Mouse (Mus musculus) adrenal gland, postnatal 10 days (tissue): ENCODE data around the gene Nfib. TPM values are rescaled to one million over a fixed set of nuclear protein-coding genes. Genes with fewer than 3 reads are reported as not detected.
A peak's percentile ranks its signal among the peaks of the same experiment; 100 is the strongest.

ENCODE experiments used
- DNase-seq: peaks from one replicate; pipeline ENCODE4 v3.0.0; 2021; ENCODE audit warnings: mixed read lengths
- total RNA-seq, 2 experiments: library from RNA; stranded (reverse); gene quantifications; 2 replicates each; pipeline ENCODE4 v1.2.3; 2021

Gene Nfib
- total RNA-seq, 2 experiments from 2014 or later, result 101 to 139 TPM

DNA sequence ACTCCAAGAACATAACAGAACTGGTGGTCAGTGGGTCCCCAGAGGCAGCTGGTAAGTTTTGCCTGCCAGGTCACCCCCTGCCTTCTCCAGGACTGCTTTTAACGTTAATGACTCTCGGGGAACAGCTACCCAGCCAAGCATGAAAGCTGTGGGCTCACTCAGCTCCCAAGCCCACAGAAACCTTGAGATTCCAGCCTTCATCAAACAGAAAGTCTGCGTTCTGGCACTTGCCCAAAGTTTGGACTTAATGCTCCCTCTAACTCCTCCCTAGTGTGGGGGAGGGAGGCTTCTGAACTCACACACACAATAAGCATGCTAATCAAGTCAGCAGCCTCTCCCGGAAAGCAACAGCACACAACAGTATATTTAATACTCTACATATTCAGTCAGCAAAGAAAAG, 360.8 kb downstream of the Nfib start:
- DNase-seq, result peak; percentile 84

- no peak for DNase-seq
Observed at GRCm38 (mm10) chr4:82344224-82344623, 361.3 kb downstream of the Nfib start.

DNA sequence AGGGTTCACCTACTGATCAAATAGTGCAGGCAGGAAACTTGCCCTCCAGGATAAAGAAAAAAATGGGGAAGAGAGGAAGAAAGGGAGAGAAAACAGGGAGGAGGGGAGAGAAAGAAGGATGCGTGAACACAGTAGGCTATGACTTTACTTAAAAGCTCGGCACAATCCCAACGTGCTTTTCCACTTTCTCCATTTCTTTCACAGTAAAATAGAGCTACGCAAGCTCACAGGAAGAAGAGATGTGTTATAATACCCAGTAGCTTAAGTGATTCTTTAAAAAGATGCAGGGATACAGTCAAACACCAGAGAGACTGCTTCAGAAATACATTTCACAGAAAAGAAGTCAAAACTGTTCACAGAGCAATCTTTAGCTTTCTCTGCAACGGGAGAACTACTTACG, 366.6 kb downstream of the Nfib start:
- no peak for DNase-seq

- peak; percentile 65 for DNase-seq
Observed at GRCm38 (mm10) chr4:82338481-82338880, 367.1 kb downstream of the Nfib start.

GRCm38 (mm10) chr4:82336951-82337381, 368.6 kb downstream of the Nfib start:
- no peak for DNase-seq

- peak; percentile 64 for DNase-seq
Observed at GRCm38 (mm10) chr4:82335266-82335865, 370.2 kb downstream of the Nfib start.

DNA sequence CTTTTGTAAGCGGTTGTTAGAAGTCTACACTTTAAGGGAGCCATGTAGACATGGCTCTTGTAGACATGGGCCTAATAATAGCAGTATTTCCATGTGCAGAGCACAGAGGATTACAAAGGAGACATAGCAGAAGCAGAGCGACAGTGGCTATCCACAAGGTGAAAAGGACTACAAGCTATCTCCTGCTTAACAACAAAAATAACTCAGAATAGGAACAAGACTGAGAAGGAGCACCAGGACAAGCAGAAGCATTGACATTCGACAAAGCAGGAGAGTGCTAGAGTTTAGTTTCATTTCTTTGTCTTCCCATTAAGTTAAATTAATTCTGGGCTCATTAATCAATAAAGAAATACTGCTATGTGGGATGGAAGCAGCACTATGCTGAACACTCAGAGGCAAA, 372.1 kb downstream of the Nfib start:
- no peak for DNase-seq

DNA sequence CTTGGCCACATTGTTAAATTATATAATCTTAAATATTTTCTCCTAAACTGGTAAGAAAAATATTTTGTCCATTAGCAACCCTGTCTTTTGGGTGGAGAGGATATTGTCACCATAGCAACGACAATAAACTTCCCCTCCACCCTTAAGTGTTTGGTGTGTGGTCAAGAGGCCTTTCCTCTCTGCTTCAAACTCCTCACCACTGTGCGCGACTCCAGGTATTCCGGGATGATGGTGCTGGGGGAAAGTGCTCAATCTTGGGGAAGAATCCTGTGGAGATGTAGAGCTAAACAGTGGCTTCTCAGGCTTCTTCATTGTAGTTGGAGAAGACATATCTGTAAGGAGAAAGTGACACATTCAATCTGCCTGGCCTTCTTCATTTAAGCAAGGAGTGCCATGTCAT, 375.5 kb downstream of the Nfib start:
- DNase-seq, result no peak

- no peak for DNase-seq
Observed at GRCm38 (mm10) chr4:82326140-82326529, 379.4 kb downstream of the Nfib start.

GRCm38 (mm10) chr4:82325409-82326139, 380.0 kb downstream of the Nfib start:
- no peak for DNase-seq

DNA sequence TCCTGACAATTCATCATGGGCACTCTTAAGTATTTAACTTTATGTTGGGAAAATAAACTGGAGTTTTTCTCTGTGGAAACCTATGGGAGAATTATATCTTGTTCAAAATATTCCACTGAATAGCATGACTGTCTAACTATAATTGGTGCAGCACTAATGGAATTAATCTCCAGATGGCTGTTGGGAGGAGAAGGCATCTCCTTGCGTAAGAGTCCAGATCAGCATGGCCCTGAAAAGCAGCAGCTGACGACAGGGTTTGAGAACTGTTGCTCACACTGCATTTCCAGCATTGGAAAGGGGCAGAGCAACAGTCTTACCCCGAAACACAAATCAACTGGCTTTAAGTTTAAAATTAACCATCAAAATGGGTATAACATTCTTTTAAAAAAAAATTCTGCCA, 380.6 kb downstream of the Nfib start:
- peak; percentile 36 for DNase-seq

- DNase-seq, result no peak
Observed at GRCm38 (mm10) chr4:82321008-82321407, 384.5 kb downstream of the Nfib start.

GRCm38 (mm10) chr4:82319388-82319787, 386.2 kb downstream of the Nfib start:
- no peak for DNase-seq

DNA sequence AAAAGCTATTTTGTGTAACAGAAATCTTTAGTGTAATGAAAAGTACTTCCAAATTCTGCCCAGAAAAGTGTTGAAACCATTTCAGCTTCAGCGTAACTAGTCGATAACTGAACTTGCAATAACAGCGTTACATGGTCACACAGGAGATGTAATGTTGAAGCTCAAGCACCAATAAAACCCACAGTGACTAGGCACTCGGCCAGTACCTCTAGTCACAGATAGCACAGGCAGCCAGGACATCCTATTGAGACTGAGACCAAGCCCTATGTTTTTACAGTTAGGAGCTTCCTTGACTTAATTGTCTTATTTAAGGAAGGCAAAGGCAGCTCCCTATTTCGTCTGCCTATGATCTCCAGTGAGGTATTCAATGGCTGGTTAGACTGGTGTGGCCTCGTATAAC, 389.4 kb downstream of the Nfib start:
- DNase-seq, result peak; percentile 30

DNA sequence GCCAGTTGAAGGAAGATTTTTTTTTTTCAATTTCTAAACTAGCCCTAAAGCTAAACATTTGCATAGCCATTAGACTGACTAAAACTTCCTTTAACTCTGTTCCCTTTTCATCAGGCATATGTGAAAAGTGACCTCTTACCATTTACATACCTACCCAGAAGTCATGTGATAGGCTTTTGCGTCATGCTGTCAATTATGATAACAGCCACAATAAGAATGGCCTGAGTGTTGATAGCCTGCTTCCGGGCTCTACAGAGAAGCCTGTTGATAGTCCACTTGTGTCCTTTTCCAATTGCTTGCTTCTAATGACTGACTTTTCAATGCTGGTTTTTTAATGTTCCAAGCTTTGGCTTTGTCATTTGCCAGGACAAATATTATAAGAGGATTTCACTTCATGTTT, 389.8 kb downstream of the Nfib start:
- DNase-seq, result no peak

DNA sequence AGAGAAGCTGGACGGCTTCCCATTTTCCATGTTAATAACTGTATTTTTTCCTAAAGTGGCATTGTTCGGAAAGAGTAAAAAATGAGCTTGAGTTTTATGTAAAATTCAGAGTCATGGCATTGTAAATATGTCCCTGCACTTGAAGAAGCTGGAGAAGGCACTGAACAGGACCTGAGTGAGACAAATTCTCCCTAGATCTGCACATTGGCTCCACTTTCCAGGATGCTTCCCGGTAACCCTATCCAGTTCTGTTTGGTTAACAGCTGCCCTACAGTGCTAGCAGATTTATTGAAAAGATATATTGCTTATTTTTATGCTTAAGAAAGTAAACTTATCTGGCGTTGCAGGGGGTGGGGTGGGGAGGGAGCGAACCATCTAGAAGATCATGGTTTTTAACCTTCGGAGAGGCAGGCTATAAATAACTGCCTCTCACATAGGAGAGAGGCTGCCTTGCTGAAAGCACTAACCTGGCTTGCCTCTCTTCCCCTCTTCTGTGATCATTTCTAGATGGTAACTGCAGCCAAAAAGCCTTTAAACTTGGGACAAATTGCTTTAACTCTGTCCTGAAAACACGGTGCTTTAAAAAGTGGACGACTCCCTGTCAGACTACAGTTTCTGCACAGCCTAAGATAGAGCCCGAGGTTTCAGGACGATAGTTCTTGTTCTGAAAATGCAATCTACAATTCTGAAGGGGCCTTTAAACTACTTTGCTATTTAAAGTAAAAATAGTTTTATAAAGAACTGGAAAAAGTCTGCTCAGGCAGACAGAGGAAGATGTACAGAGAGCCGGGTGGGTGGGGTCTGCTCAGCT, 394.4 kb downstream of the Nfib start:
- DNase-seq, result no peak

DNA sequence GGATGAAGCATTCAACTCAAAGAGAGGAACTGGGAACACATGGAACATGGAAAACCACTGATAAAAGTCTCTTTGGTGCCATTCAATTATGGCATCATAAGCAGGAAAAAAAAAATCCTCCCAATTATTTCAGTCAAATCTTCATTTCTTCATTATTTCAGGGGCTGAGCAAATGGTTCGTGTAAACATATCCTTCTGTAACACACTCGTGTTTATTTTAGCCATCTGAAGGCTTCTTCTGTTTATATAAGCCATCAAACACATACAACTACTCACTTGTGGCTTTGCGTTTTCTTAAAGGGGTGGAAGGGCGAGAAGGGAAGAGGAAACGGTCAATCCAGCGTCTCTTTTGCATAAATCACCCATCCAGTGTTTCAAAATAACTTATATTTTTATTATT, 399.5 kb downstream of the Nfib start:
- no peak for DNase-seq

- peak; percentile 41 for DNase-seq
Observed at GRCm38 (mm10) chr4:82304148-82304871, 401.2 kb downstream of the Nfib start.

DNA sequence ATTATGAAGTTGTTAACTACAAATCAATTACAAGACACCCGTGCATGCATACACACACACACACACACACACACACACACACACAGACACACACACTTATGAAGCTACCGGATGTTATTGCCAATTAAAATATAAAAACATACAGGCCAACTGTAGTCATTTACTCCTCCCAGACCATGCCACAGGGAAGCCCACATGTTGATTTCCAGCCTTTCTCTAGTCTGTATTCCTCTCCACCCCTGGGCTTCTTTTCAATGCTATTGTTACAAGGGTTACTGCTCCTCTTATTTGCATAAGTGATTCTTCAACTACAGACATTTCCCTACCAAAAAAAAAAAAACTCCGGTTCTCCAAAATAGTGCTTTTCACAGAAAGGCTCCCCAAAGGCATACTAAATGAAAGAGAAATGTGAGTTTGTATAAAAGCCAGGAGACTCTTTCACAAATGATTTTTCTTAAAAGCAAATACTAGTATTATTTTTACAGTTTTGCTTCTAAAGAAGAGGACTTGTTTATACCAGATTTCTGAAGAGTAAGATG, 402.1 kb downstream of the Nfib start:
- DNase-seq, result no peak

DNA sequence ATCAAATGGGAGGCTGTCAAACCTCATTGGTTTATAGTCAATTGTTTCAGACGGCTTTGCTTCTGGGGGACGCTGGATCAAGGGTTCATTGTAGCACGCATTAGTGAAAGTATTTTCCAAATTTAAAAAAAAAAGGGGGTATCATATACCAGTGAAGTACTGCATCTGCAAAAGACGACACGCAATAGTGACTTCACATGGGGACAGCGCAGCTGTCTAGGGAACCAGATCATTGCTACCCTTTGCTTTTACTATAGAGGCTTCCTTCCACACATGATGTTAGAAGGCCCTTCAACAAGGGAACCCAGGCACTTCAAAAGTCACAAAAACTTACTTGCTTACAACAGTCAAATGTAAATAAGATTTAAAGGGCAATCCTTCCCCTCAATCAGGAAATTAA, 402.6 kb downstream of the Nfib start:
- no peak for DNase-seq

DNA sequence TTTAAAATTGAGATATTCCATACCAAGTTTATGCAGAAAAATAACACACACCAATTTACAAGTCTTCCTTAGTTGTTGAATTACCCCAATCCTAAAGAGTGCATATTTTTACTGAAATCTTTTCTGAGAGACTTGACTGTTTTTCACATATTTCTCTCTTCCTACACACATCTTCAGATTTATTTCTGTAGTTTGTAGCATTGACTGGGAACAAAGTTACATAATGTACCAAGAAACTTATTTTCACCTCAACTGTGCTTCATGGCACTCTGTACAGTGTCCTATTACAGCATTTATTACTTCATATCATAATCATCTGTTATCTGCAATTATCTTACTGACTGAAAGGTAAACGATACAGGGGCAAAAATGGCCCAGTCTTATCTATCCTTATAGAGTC, 406.9 kb downstream of the Nfib start:
- no peak for DNase-seq

- no peak for DNase-seq
Observed at GRCm38 (mm10) chr4:82297562-82297961, 408.0 kb downstream of the Nfib start.
